Mouse (Mus musculus) activated CD4-positive, CD25-positive, alpha-beta regulatory T cell, adult 9 weeks (primary cell): ENCODE results near the gene Olfr493. TPM values are rescaled to one million over a fixed set of nuclear protein-coding genes. Genes with fewer than 3 reads are reported as not detected.

Experiments used
- polyA plus RNA-seq: library from polyadenylated mRNA; unstranded; fragments of 100-300 nt; shearing (Covaris generic); gene quantifications from one replicate; pipeline ENCODE4 v1.2.1, GENCODE M21; 2017

The Olfr493 gene
- polyA plus RNA-seq, result not detected

GRCm38 (mm10) chr7:108346879-108347278 is at the start of gene Olfr493:
Olfr493 (minus strand) TSS chr7:108346979.

GRCm38 (mm10) chr7:108392867-108393266 is 46.1 kb upstream of the Olfr493 start, which contains the start of gene Olfr495:
Olfr495 (plus strand) TSS chr7:108393167.

GRCm38 (mm10) chr7:108365035-108365434 is 18.3 kb upstream of the Olfr493 start, which contains the start of gene Olfr494:
Olfr494 (plus strand) TSS chr7:108365335.

GRCm38 (mm10) chr7:108323574-108323973 is 23.2 kb downstream of the Olfr493 start, which contains the start of gene Olfr492:
Olfr492 (minus strand) TSS chr7:108323674.

GRCm38 (mm10) chr7:108313151-108313550 is 33.6 kb downstream of the Olfr493 start, which contains the start of gene Olfr491:
Olfr491 (plus strand) TSS chr7:108313451.

Other genes starting within 250 kb of the Olfr493 start
- gene Olfr482, start 249.4 kb downstream of the Olfr493 start, polyA plus RNA-seq, result not detected
- gene Olfr483, start 246.1 kb downstream of the Olfr493 start, polyA plus RNA-seq, result not detected
- not detected for gene Olfr484, start 219.5 kb downstream of the Olfr493 start, polyA plus RNA-seq
- not detected for gene Olfr485, start 187.1 kb downstream of the Olfr493 start, polyA plus RNA-seq
- not detected for gene Olfr486, start 174.2 kb downstream of the Olfr493 start, polyA plus RNA-seq
- not detected for gene Olfr487, start 132.3 kb downstream of the Olfr493 start, polyA plus RNA-seq
- not detected for gene Olfr488, start 88.6 kb downstream of the Olfr493 start, polyA plus RNA-seq
- gene Olfr490, start 58.0 kb downstream of the Olfr493 start, polyA plus RNA-seq, result not detected
- not detected for gene Olfr491, start 33.5 kb downstream of the Olfr493 start, polyA plus RNA-seq
- not detected for gene Olfr492, start 23.3 kb downstream of the Olfr493 start, polyA plus RNA-seq
- not detected for gene Olfr494, start 18.4 kb upstream of the Olfr493 start, polyA plus RNA-seq
- not detected for gene Olfr495, start 46.2 kb upstream of the Olfr493 start, polyA plus RNA-seq
- not detected for gene Olfr497, start 73.4 kb upstream of the Olfr493 start, polyA plus RNA-seq
- gene Olfr498, start 118.3 kb upstream of the Olfr493 start, polyA plus RNA-seq, result not detected
- not detected for gene Olfr502, start 178.1 kb upstream of the Olfr493 start, polyA plus RNA-seq
- not detected for gene Olfr503, start 197.5 kb upstream of the Olfr493 start, polyA plus RNA-seq
- not detected for gene Olfr504, start 218.8 kb upstream of the Olfr493 start, polyA plus RNA-seq